Mouse (Mus musculus): ENCODE results near the gene Nampt. TPM values are rescaled to one million over a fixed set of nuclear protein-coding genes. Genes with fewer than 3 reads are reported as not detected.

The Nampt gene
- polyA plus RNA-seq (2017; shearing (Covaris generic)), result 20.9 TPM

GRCm38 (mm10) chr12:32819416-32819815 is at the start of gene Nampt:
Gene Nampt (plus strand): TSS chr12:32819545.

Other genes with a start within 250 kb of the Nampt start
- gene Sypl, start 134.3 kb downstream of the Nampt start, polyA plus RNA-seq (2017; shearing (Covaris generic)), result 37.3 TPM

Data from effector memory CD4-positive, alpha-beta T cell, adult 7 months (primary cell).